Mouse (Mus musculus) T-helper 17 cell (primary cell): ENCODE results near the gene Trip4.

Source experiments
- in situ Hi-C, 2 experiments: fragments of 300-600 bp; cut with MboI, MseI; formaldehyde crosslinking; loops; 1 replicate in 1 of 2; 2 replicates in 1 of 2; pipeline ENCODE4 v1.15.1; 2025; ENCODE audit warnings: high pct_unique_total_duplicates in 2 of 2

The Trip4 gene

GRCm38 (mm10) chr9:65908394-65909300 is at the start of gene Trip4, which contains the start of gene Csnk1g1:
Gene Trip4 (minus strand): TSS chr9:65908794.
Gene Csnk1g1 (plus strand): TSS chr9:65908924.
- in situ Hi-C loops = no loop called here

- in situ Hi-C loops = no loop called here
Measured at GRCm38 (mm10) chr9:65951082-65951587, 42.5 kb upstream of the Trip4 start.

GRCm38 (mm10) chr9:65937566-65937965 is 29.0 kb upstream of the Trip4 start:
- in situ Hi-C loops = no loop called here

GRCm38 (mm10) chr9:65929826-65930225 is 21.2 kb upstream of the Trip4 start:
- in situ Hi-C loops = no loop called here

- in situ Hi-C loops = no loop called here
Measured at GRCm38 (mm10) chr9:65928456-65928855, 19.9 kb upstream of the Trip4 start.

- in situ Hi-C loops = no loop called here
Measured at GRCm38 (mm10) chr9:65917015-65917414, 8.4 kb upstream of the Trip4 start.

- in situ Hi-C loops = no loop called here
Measured at GRCm38 (mm10) chr9:65913976-65914375, 5.4 kb upstream of the Trip4 start.

GRCm38 (mm10) chr9:65909837-65910236 is 1.2 kb upstream of the Trip4 start:
- in situ Hi-C loops = no loop called here

- in situ Hi-C loops = no loop called here
Measured at GRCm38 (mm10) chr9:65909301-65909801, 757 bp upstream of the Trip4 start.

GRCm38 (mm10) chr9:65903419-65903818 is 5.2 kb downstream of the Trip4 start:
- in situ Hi-C loops = no loop called here

GRCm38 (mm10) chr9:65902879-65903278 is 5.7 kb downstream of the Trip4 start:
- in situ Hi-C loops = no loop called here

- in situ Hi-C loops = no loop called here
Measured at GRCm38 (mm10) chr9:65896977-65897376, 11.6 kb downstream of the Trip4 start.

- in situ Hi-C loops = no loop called here
Measured at GRCm38 (mm10) chr9:65891126-65891525, 17.5 kb downstream of the Trip4 start.

- in situ Hi-C loops = no loop called here
Measured at GRCm38 (mm10) chr9:65890143-65890628, 18.4 kb downstream of the Trip4 start, which contains the start of gene Pclaf. Gene Pclaf (plus strand): TSS chr9:65890237.

- in situ Hi-C loops = no loop called here
Measured at GRCm38 (mm10) chr9:65884564-65885315, 23.9 kb downstream of the Trip4 start.

GRCm38 (mm10) chr9:65859656-65860055 is 48.9 kb downstream of the Trip4 start:
- in situ Hi-C loops = loop anchor here (5.0 to 10.0 kb wide), 2 partner anchors 97 to 1805 kb away; no protein-coding TSS in a partner anchor

- in situ Hi-C loops = loop anchor here (5.0 kb wide), 2 partner anchors 178 to 243 kb away; no protein-coding TSS in a partner anchor
Measured at GRCm38 (mm10) chr9:65850203-65850602, 58.4 kb downstream of the Trip4 start.

GRCm38 (mm10) chr9:65848154-65848553 is 60.4 kb downstream of the Trip4 start:
- in situ Hi-C loops = loop anchor here in 1 of 2 experiments (5.0 kb wide), 1 partner anchor 91 kb away; no protein-coding TSS in a partner anchor

GRCm38 (mm10) chr9:65844421-65845165 is 64.0 kb downstream of the Trip4 start:
- in situ Hi-C loops = loop anchor here in 1 of 2 experiments (5.0 kb wide), 1 partner anchor 87 kb away; no protein-coding TSS in a partner anchor

GRCm38 (mm10) chr9:65839841-65840240 is 68.8 kb downstream of the Trip4 start:
- in situ Hi-C loops = no loop called here

- in situ Hi-C loops = no loop called here
Measured at GRCm38 (mm10) chr9:65836916-65837315, 71.7 kb downstream of the Trip4 start.
